Mouse (Mus musculus): ENCODE results near the gene Hhat.

- no peak for TF ChIP-seq POLR2A (IDR thresholded peaks at IDR 0.05; ENCODE audit: low read depth, low read length)
- TF ChIP-seq CTCF (IDR thresholded peaks at IDR 0.05; ENCODE audit: extremely low read depth, insufficient read depth, insufficient read length, insufficient replicate concordance): no peak
Measured at GRCm38 (mm10) chr1:192587451-192587850, 183.6 kb downstream of the Hhat start.

All from spleen, adult 2 months (tissue).